Mouse (Mus musculus) liver, embryonic 16.5 days (tissue): Measurements from ENCODE around the gene Tuba1b. TPM values are rescaled to one million over a fixed set of nuclear protein-coding genes. Genes with fewer than 3 reads are reported as not detected.
"Not testable (repeated sequence)": the region's sequence is repeated elsewhere in the genome, so short reads cannot be mapped to it uniquely, and the experiment has no call there.

Experiments used
- ATAC-seq: fragments of 200-750 bp; cut with Nextera tagmentation; 2 replicates; pipeline ENCODE4 v1.8.0; 2017; ENCODE audit warnings: low read depth, mild to moderate bottlenecking, moderate number of reproducible peaks, moderate library complexity
- H3K27ac ChIP-seq: fragments of 300-500 bp; sonication (generic); 2 replicates; pipeline ENCODE4 v1.5.1; 2014; ENCODE audit warnings: mild to moderate bottlenecking, low read length
- H3K27me3 ChIP-seq: fragments of 300-500 bp; sonication (generic); 2 replicates; pipeline ENCODE4 v1.6.1; 2014; ENCODE audit warnings: low read depth, low read length, mixed read lengths; ENCODE audit not compliant: control insufficient read depth, insufficient read depth
- H3K36me3 ChIP-seq: fragments of 300-500 bp; sonication (generic); 2 replicates; pipeline ENCODE4 v1.6.1; 2014; ENCODE audit warnings: mild to moderate bottlenecking; ENCODE audit not compliant: control insufficient read depth, insufficient read depth
- H3K4me1 ChIP-seq: fragments of 300-500 bp; sonication (generic); 2 replicates; pipeline ENCODE4 v1.6.1; 2014; ENCODE audit warnings: low read depth, low read length, mixed read lengths; ENCODE audit not compliant: control insufficient read depth
- H3K4me2 ChIP-seq: fragments of 300-500 bp; sonication (generic); 2 replicates; pipeline ENCODE4 v1.6.1; 2014; ENCODE audit warnings: low read depth, low read length, mixed read lengths
- H3K4me3 ChIP-seq: fragments of 300-500 bp; sonication (generic); 2 replicates; pipeline ENCODE4 v1.5.1; 2014; ENCODE audit warnings: low read depth, mild to moderate bottlenecking, low read length
- H3K9ac ChIP-seq: fragments of 300-500 bp; sonication (generic); 2 replicates; pipeline ENCODE4 v1.6.1; 2014; ENCODE audit warnings: low read depth, low read length
- H3K9me3 ChIP-seq: fragments of 300-500 bp; sonication (generic); replicated peaks from 2 replicates; pipeline ENCODE4 v1.6.1; 2016; ENCODE audit warnings: low read length; ENCODE audit not compliant: control insufficient read depth
- WGBS: fragments of 180-500 bp; shearing (Covaris S2); extraction: QIAGEN DNeasy Blood & Tissue Kit; methylation state at CpG from one replicate; pipeline ENCODE4 v1.1.7; 2014; ENCODE audit not compliant: insufficient replicate concordance; 5-methylcytosine and 5-hydroxymethylcytosine counted together
- polyA plus RNA-seq: library from polyadenylated mRNA; unstranded; fragments of >200 nt; fragmentation: Nextera tagmentation; extraction: Ambion mirVana; gene quantifications from 2 replicates; pipeline ENCODE4 v1.2.1, GENCODE M21; 2015

Tuba1b gene
- polyA plus RNA-seq, 1 experiment from 2014 or later = 934 TPM

DNA sequence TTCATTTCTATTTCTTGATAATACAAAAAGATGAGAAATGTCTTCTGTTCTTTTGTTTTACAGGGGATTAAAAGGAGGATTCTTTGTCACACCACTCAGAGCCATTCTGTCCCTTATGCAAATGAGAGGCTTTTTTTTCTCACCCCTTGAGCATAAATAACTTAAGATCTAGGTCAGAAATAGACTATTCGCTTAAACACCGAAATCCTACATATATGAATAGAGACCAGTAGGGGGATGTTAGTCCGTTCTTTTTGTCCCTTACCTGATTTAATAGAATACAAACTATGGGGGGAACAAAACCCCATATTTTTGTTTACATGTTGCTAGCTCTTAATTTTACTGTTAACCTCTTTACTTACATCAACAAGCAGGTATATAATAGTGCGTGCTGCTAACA is 21.6 kb upstream of the Tuba1b start:
- Histone ChIP-seq H3K9me3 (no peaks in the 10 kb centered on the region), H3K36me3 (no peaks in the 10 kb centered on the region), H3K9ac (no peak overlapping the region), H3K27me3 (peaks cover 20% of the 10 kb centered on the region), H3K4me2 (no peak overlapping the region), H3K4me1 (peaks cover 12% of the 10 kb centered on the region), H3K27ac (no peak overlapping the region), H3K4me3 (no peak overlapping the region)
- ATAC-seq = no peak
- 80% methylated on average over 4 of the region's 4 CpGs for WGBS

DNA sequence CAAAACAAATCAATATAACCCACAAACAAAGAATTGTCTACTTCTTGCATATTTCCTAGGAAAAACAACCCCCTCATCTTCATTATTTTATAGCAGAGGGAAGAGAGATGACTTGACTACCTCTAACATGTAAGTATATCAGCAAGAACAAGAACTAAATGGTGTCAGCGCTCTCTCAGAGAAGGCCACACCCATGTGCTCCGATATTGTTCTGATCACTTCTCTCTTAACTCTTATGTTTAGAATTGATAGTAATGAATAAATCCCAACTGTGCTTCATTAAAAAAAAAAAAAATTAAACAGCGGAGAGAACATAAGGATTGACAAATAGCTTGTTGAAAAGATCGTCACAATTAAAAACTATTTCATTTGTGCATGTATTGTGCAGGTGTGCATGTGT is 21.0 kb upstream of the Tuba1b start:
- Histone ChIP-seq H3K4me2 (no peak overlapping the region), H3K9me3 (no peaks in the 10 kb centered on the region), H3K4me3 (no peak overlapping the region), H3K27ac (no peak overlapping the region), H3K27me3 (peaks cover 20% of the 10 kb centered on the region), H3K9ac (no peak overlapping the region), H3K36me3 (no peaks in the 10 kb centered on the region), H3K4me1 (peaks cover 12% of the 10 kb centered on the region)
- no peak for ATAC-seq
- 61% methylated on average over 4 of the region's 4 CpGs for WGBS

DNA sequence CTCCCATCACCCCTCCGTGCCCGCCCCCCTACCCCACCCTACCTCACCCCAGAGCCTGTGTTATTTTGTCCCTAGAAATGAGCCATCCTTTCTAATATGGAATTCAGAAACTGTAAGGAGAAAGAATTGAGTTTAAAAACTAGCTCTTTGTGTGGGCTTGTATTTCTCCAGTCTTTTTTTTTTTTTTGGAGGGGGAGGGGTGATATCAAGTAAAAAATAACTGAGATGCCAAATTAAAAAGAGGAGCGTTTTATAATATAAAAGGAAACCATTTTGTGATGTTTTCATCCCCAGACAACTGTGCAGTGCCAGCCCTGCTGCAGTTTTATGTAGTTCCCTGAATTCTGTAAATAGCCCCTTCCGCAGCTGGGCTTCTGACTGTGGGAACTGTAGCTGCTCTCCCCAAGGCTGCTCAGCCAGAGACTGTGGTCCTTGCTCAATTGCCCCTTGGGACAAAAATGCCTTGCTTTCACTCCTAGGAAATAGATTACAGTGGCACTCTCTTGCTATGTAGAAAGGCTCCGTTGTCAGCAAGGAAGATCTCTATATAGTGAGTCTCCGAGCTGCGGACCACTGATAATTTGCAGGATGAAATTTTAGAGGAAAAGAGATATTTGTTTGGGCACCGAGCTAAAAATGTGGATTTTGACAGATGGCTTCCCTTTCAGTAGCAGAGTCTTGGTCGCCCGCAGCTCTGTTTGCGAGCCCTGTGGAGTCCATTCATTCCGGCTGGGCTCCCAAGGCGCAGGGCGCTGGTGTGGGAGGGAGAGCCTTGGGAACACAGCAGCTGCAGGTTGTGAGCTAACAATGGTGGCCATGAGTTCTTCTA is 20.3 kb upstream of the Tuba1b start:
- Histone ChIP-seq H3K9me3 (no peaks in the 10 kb centered on the region), H3K27ac (no peak overlapping the region), H3K36me3 (no peaks in the 10 kb centered on the region), H3K4me1 (peaks cover 11% of the 10 kb centered on the region), H3K9ac (no peak overlapping the region), H3K4me3 (no peak overlapping the region), H3K4me2 (no peak overlapping the region), H3K27me3 (peaks cover 20% of the 10 kb centered on the region)
- no peak for ATAC-seq
- WGBS = 43% methylated on average over 14 of the region's 14 CpGs

DNA sequence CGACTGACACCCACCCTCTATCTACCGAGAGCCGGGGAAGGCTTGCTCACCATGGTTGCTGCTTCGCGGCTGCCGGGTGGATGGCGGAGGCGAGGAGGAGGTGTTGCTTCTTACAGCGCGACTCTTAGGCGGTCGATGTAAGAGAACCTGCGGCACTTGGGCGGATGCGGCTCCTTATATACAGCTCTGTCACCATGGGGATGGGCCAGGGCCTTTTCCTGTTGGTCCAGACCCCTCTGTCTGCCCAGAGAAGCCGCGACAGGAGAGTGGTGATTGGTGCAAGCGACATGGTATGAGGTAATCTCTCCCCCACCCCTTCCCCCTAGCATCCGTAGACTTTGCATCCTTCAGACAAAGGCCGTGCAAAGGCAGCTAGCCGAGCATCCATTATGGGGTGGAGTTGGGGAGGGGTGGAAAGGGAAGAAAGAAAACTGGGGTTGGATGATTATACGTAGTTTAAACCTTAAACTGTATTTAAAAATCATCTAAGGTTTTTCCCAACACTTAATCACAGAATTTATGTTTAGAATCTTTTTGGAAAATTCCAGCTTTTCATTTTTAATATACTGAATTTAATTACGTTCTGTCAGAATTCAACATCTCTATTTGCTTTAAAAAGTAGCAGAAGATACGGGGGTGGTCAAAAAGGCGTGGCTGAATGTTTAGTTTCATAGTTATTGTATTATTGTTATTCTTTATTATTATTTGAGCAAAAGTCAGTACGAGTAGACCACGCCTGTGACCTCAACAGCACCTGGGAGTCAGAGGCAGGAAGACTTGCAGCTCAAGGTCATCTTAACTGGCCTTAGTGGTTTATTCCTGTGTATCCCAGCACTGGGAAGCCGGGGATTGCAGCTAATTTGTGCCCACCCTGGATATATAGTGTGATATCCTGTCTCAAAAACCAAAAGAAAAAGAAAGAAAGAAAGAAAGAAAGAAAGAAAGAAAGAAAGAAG is 19.3 kb upstream of the Tuba1b start, which contains the start of the genes Gm49450 and Tuba1a:
TSS of gene Gm49450 (minus strand) at position 151 of the 956 bp plus-strand sequence.
TSS of gene Tuba1a (minus strand) at position 303 of the 956 bp plus-strand sequence.
- H3K9ac ChIP-seq = peak within 1 kb of the TSS; percentile 80
- peak within 1 kb of the TSS; percentile 59 for H3K27ac ChIP-seq
- peaks cover 10% of the 10 kb centered on the region for H3K4me1 ChIP-seq
- peak within 1 kb of the TSS; percentile 75 for H3K4me3 ChIP-seq
- peak within 1 kb of the TSS; percentile 96 for H3K4me2 ChIP-seq
- WGBS = 9% methylated on average over 28 of the region's 28 CpGs
- H3K36me3 ChIP-seq = no peaks in the 10 kb centered on the region
- peaks cover 20% of the 10 kb centered on the region for H3K27me3 ChIP-seq
- ATAC-seq = peak; percentile 83
- no peaks in the 10 kb centered on the region for H3K9me3 ChIP-seq

DNA sequence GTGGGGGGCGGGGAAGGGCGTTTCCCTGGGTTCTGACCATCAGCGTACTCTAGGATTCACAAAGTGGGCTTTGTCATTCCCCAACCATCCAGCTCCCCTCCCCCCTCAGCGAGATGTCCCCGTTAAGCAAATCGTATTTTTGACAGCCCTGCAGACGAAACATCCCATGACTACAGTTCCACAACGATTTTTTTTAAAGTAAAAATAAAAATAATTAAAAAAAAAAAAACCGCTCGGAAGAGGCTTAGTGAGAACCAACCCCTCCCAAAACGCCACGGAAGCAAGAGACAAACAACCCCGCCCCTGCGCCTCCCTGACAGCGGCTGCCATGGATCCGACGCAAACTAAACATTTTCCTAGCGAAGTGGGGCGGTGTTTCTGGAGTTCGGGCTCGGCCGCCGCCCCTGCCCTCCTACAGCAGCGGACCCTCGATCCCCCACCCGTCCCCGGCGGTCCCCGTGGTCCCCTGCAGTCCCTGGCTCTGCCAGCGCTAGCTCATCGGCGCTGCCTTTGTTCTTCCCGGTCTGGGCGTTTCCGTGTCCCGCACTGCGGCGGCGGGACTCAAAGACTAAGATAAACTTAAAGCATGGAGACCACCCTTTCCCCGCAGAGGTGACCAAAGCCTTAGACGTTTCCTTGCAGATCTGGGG is 18.5 kb upstream of the Tuba1b start:
- under 1% methylated on average over 41 of the region's 41 CpGs for WGBS
- peak overlapping the region; percentile 80 for H3K9ac ChIP-seq
- H3K27me3 ChIP-seq = peaks cover 20% of the 10 kb centered on the region
- ATAC-seq = peak; percentile 65
- no peaks in the 10 kb centered on the region for H3K36me3 ChIP-seq
- H3K27ac ChIP-seq = peak overlapping the region; percentile 59
- H3K9me3 ChIP-seq = no peaks in the 10 kb centered on the region
- H3K4me1 ChIP-seq = peaks cover 10% of the 10 kb centered on the region
- peak overlapping the region; percentile 96 for H3K4me2 ChIP-seq
- peak overlapping the region; percentile 75 for H3K4me3 ChIP-seq

DNA sequence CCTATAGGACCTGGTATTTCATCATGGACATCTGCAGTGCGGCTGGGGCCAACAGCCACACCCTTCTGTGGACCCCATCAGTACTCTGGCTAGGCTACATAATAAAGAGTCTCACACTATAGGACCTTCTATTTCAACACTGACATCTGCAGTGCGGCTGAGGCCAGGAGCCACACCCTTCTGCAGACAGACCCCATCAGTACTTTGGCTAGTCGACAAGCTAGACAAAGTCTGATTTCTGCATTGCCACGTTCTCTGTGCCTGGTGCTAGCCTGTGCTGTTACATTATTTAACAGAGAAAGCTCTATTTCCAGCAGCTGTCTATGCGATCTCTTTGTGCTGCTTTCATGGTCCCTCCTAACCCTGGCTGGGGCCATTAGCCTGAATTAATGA is 17.7 kb upstream of the Tuba1b start:
- no peak for ATAC-seq
- Histone ChIP-seq H3K4me2 (peak overlapping the region; percentile 9; the same call in 1 of the 2 replicates), H3K27me3 (peaks cover 20% of the 10 kb centered on the region), H3K4me3 (0 out of 2 replicates have a peak overlapping the region, but pooled peaks have one; percentile 10), H3K4me1 (peaks cover 10% of the 10 kb centered on the region), H3K27ac (no peak overlapping the region), H3K9ac (no peak overlapping the region; the same call in 1 of the 2 replicates), H3K36me3 (no peaks in the 10 kb centered on the region), H3K9me3 (no peaks in the 10 kb centered on the region)
- 47% methylated on average over 5 of the region's 5 CpGs for WGBS

DNA sequence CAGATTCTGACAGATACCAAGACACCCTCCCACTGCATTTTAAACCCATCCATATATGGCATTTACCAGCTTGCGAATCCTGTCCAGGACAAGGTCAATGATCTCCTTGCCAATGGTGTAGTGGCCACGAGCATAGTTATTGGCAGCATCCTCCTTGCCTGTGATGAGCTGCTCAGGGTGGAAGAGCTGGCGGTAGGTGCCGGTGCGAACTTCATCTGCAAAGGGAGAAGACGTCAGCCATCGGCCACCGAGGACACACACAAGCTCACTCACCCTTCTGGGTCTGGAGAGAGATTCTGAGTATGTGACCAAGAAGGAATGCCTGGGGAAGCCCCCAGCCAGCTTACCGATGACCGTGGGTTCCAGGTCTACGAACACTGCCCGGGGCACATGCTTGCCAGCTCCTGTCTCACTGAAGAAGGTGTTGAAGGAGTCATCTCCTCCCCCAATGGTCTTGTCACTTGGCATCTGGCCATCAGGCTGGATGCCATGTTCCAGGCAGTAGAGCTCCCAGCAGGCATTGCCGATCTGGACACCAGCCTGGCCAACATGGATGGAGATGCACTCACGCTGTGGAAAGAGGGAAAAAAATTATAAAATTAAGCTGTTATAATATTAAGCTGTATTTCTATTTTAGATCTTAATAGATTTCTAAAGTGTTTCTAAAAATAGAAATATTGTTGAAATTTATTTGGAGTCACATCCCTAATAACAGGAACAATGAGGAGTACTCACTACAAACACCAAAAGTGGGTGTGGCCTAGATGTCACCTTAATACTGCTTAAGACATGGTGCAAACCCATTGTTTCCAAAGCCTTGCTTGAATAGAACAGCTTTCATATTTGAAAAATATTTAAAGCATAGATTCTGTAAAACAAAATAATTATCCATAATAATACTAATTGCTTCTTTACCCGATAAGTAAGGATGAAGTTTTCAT is 17.0 kb upstream of the Tuba1b start:
- H3K9ac ChIP-seq, H3K9me3 ChIP-seq, H3K36me3 ChIP-seq, H3K4me2 ChIP-seq, H3K27ac ChIP-seq, H3K4me3 ChIP-seq, ATAC-seq: not testable (repeated sequence)
- 79% methylated on average over 11 of the region's 15 CpGs for WGBS
- Histone ChIP-seq H3K27me3 (peaks cover 20% of the 10 kb centered on the region), H3K4me1 (peaks cover 10% of the 10 kb centered on the region)

DNA sequence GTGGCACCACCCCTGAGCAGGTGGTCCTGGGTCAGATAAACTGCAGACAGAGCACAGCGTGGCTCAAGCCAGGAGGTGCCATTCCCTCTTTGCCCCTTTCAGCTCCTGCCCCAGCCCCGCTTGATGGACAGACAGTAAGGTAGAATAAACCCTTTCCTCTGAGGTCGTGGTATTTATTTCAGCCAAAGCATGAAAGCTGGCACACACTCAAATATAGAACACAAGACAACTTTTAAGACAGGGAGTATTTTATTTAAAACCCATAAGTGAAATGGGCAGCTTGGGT is 15.2 kb upstream of the Tuba1b start:
- H3K36me3 ChIP-seq = no peaks in the 10 kb centered on the region
- 51% methylated on average over 3 of the region's 3 CpGs for WGBS

More for the DNA sequence above, 15.2 kb upstream of the Tuba1b start:
- Histone ChIP-seq H3K9me3 (no peaks in the 10 kb centered on the region), H3K27ac (no peak overlapping the region), H3K27me3 (peaks cover 15% of the 10 kb centered on the region), H3K4me3 (no peak overlapping the region), H3K4me2 (no peak overlapping the region), H3K4me1 (peaks cover 10% of the 10 kb centered on the region), H3K9ac (no peak overlapping the region)
- no peak for ATAC-seq
